Mouse (Mus musculus): Measurements from ENCODE around the gene Acyp2. TPM values are rescaled to one million over a fixed set of nuclear protein-coding genes. Genes with fewer than 3 reads are reported as not detected.

The Acyp2 gene
- polyA plus RNA-seq (2015; fragmentation: Nextera tagmentation; extraction: Ambion mirVana), result 26.3 and 29.1 TPM in 2 replicates

- under 1% methylated on average over 40 of the region's 40 CpGs for WGBS
- peak within 1 kb of the TSS; percentile 83 for H3K4me3 ChIP-seq
- H3K27ac ChIP-seq (replicated peaks), result peak within 1 kb of the TSS; percentile 93
- peak; percentile 97 for ATAC-seq (ENCODE audit: low FRiP score, low read depth)
- H3K9me3 ChIP-seq, result no peaks in the 10 kb centered on the region
- peaks cover 3% of the 10 kb centered on the region; the same call in 1 of the 2 replicates for H3K4me1 ChIP-seq (replicated peaks)
- H3K9ac ChIP-seq, result peak within 1 kb of the TSS; percentile 69
- peak within 1 kb of the TSS; percentile 77 for H3K4me2 ChIP-seq
- no peaks in the 10 kb centered on the region for H3K27me3 ChIP-seq
- no peaks in the 10 kb centered on the region for H3K36me3 ChIP-seq
Observed at GRCm38 (mm10) chr11:30649001-30649637, at the start of gene Acyp2. Gene Acyp2 (minus strand): TSS chr11:30649587.

- ATAC-seq (ENCODE audit: low FRiP score, low read depth), result no peak
- WGBS, result 82% methylated on average over 1 of the region's 1 CpGs
- no peaks in the 10 kb centered on the region for H3K9me3 ChIP-seq
- no peak overlapping the region for H3K27ac ChIP-seq (replicated peaks)
- H3K4me2 ChIP-seq, result no peak overlapping the region
- no peaks in the 10 kb centered on the region for H3K4me1 ChIP-seq (replicated peaks)
- no peak overlapping the region for H3K9ac ChIP-seq
- H3K27me3 ChIP-seq, result no peaks in the 10 kb centered on the region
- no peak overlapping the region for H3K4me3 ChIP-seq
- no peaks in the 10 kb centered on the region for H3K36me3 ChIP-seq
Observed at GRCm38 (mm10) chr11:30689421-30689820, 40.0 kb upstream of the Acyp2 start.

- Histone ChIP-seq H3K9me3 (no peaks in the 10 kb centered on the region), H3K4me2 (no peak overlapping the region), H3K27ac (replicated peaks) (no peak overlapping the region), H3K4me3 (no peak overlapping the region), H3K27me3 (no peaks in the 10 kb centered on the region), H3K4me1 (replicated peaks) (no peaks in the 10 kb centered on the region), H3K36me3 (no peaks in the 10 kb centered on the region), H3K9ac (no peak overlapping the region)
- 0 out of 2 replicates have a peak, but pooled peaks have one; percentile 34 for ATAC-seq (ENCODE audit: low FRiP score, low read depth)
- 91% methylated on average over 1 of the region's 1 CpGs for WGBS
Observed at GRCm38 (mm10) chr11:30676086-30676485, 26.7 kb upstream of the Acyp2 start.

GRCm38 (mm10) chr11:30672719-30673118 lies 23.3 kb upstream of the Acyp2 start:
- no peak; the same call in 1 of the 2 replicates for ATAC-seq (ENCODE audit: low FRiP score, low read depth)
- WGBS, result 68% methylated on average over 1 of the region's 1 CpGs

GRCm38 (mm10) chr11:30663001-30663400 lies 13.6 kb upstream of the Acyp2 start:
- no peak overlapping the region for H3K27ac ChIP-seq (replicated peaks)
- H3K36me3 ChIP-seq, result no peaks in the 10 kb centered on the region
- no peak overlapping the region for H3K4me2 ChIP-seq
- 95% methylated on average over 3 of the region's 3 CpGs for WGBS
- no peaks in the 10 kb centered on the region for H3K4me1 ChIP-seq (replicated peaks)
- H3K9me3 ChIP-seq, result no peaks in the 10 kb centered on the region
- H3K27me3 ChIP-seq, result no peaks in the 10 kb centered on the region
- H3K9ac ChIP-seq, result no peak overlapping the region
- ATAC-seq (ENCODE audit: low FRiP score, low read depth), result no peak
- no peak overlapping the region for H3K4me3 ChIP-seq

More at GRCm38 (mm10) chr11:30672719-30673118, 23.3 kb upstream of the Acyp2 start:
- H3K9me3 ChIP-seq, result no peaks in the 10 kb centered on the region
- no peak overlapping the region for H3K4me2 ChIP-seq
- no peaks in the 10 kb centered on the region for H3K36me3 ChIP-seq
- no peak overlapping the region for H3K9ac ChIP-seq
- H3K4me1 ChIP-seq (replicated peaks), result no peaks in the 10 kb centered on the region
- no peaks in the 10 kb centered on the region for H3K27me3 ChIP-seq
- H3K27ac ChIP-seq (replicated peaks), result no peak overlapping the region
- H3K4me3 ChIP-seq, result no peak overlapping the region

- no peaks in the 10 kb centered on the region for H3K36me3 ChIP-seq
- H3K4me2 ChIP-seq, result no peak overlapping the region
- H3K4me3 ChIP-seq, result no peak overlapping the region
- no peak overlapping the region for H3K9ac ChIP-seq
- H3K27ac ChIP-seq (replicated peaks), result no peak overlapping the region
- no peaks in the 10 kb centered on the region for H3K9me3 ChIP-seq
- 78% methylated on average over 2 of the region's 2 CpGs for WGBS
- no peaks in the 10 kb centered on the region for H3K27me3 ChIP-seq
- H3K4me1 ChIP-seq (replicated peaks), result no peaks in the 10 kb centered on the region
- ATAC-seq (ENCODE audit: low FRiP score, low read depth), result no peak
Observed at GRCm38 (mm10) chr11:30662591-30662990, 13.2 kb upstream of the Acyp2 start.

- ATAC-seq (ENCODE audit: low FRiP score, low read depth), result peak; percentile 87
- 31% methylated on average over 2 of the region's 2 CpGs for WGBS
- H3K36me3 ChIP-seq, result no peaks in the 10 kb centered on the region
Observed at GRCm38 (mm10) chr11:30657069-30657468, 7.7 kb upstream of the Acyp2 start.

GRCm38 (mm10) chr11:30656060-30656459 lies 6.7 kb upstream of the Acyp2 start:
- H3K9ac ChIP-seq, result no peak overlapping the region
- WGBS, result 96% methylated on average over 4 of the region's 4 CpGs
- H3K9me3 ChIP-seq, result no peaks in the 10 kb centered on the region
- ATAC-seq (ENCODE audit: low FRiP score, low read depth), result no peak
- no peaks in the 10 kb centered on the region for H3K36me3 ChIP-seq
- no peak overlapping the region for H3K4me2 ChIP-seq
- no peak overlapping the region for H3K4me3 ChIP-seq
- no peaks in the 10 kb centered on the region for H3K4me1 ChIP-seq (replicated peaks)
- no peaks in the 10 kb centered on the region for H3K27me3 ChIP-seq
- no peak overlapping the region for H3K27ac ChIP-seq (replicated peaks)

More at GRCm38 (mm10) chr11:30657069-30657468, 7.7 kb upstream of the Acyp2 start:
- H3K4me3 ChIP-seq, result no peak overlapping the region
- H3K27ac ChIP-seq (replicated peaks), result no peak overlapping the region
- no peak overlapping the region for H3K4me2 ChIP-seq
- no peaks in the 10 kb centered on the region for H3K4me1 ChIP-seq (replicated peaks)
- no peaks in the 10 kb centered on the region for H3K9me3 ChIP-seq
- H3K9ac ChIP-seq, result no peak overlapping the region
- H3K27me3 ChIP-seq, result no peaks in the 10 kb centered on the region

GRCm38 (mm10) chr11:30650416-30650815 lies 1.0 kb upstream of the Acyp2 start:
- no peaks in the 10 kb centered on the region for H3K9me3 ChIP-seq
- H3K9ac ChIP-seq, result no peak overlapping the region
- no peak overlapping the region for H3K4me2 ChIP-seq
- no peak overlapping the region for H3K4me3 ChIP-seq
- no peaks in the 10 kb centered on the region for H3K36me3 ChIP-seq
- no peaks in the 10 kb centered on the region for H3K27me3 ChIP-seq
- WGBS, result 69% methylated on average over 1 of the region's 1 CpGs
- H3K4me1 ChIP-seq (replicated peaks), result peaks cover 3% of the 10 kb centered on the region; the same call in 1 of the 2 replicates
- no peak for ATAC-seq (ENCODE audit: low FRiP score, low read depth)
- H3K27ac ChIP-seq (replicated peaks), result no peak overlapping the region

GRCm38 (mm10) chr11:30635674-30636073 lies 13.7 kb downstream of the Acyp2 start:
- Histone ChIP-seq H3K4me3 (no peak overlapping the region), H3K9ac (no peak overlapping the region), H3K4me2 (no peak overlapping the region), H3K27ac (replicated peaks) (no peak overlapping the region), H3K27me3 (no peaks in the 10 kb centered on the region), H3K9me3 (no peaks in the 10 kb centered on the region), H3K4me1 (replicated peaks) (no peaks in the 10 kb centered on the region), H3K36me3 (no peaks in the 10 kb centered on the region)
- no peak for ATAC-seq (ENCODE audit: low FRiP score, low read depth)
- WGBS, result 93% methylated on average over 1 of the region's 1 CpGs

- no peak for ATAC-seq (ENCODE audit: low FRiP score, low read depth)
- H3K4me1 ChIP-seq (replicated peaks), result no peaks in the 10 kb centered on the region
- WGBS, result 80% methylated on average over 6 of the region's 6 CpGs
- no peaks in the 10 kb centered on the region for H3K27me3 ChIP-seq
- no peak overlapping the region for H3K9ac ChIP-seq
- no peak overlapping the region for H3K27ac ChIP-seq (replicated peaks)
- no peaks in the 10 kb centered on the region for H3K9me3 ChIP-seq
- H3K4me3 ChIP-seq, result no peak overlapping the region
- no peak overlapping the region for H3K4me2 ChIP-seq
- peaks cover 5% of the 10 kb centered on the region for H3K36me3 ChIP-seq
Observed at GRCm38 (mm10) chr11:30630514-30630913, 18.9 kb downstream of the Acyp2 start.

GRCm38 (mm10) chr11:30623218-30623617 lies 26.2 kb downstream of the Acyp2 start:
- no peak for ATAC-seq (ENCODE audit: low FRiP score, low read depth)
- H3K4me1 ChIP-seq (replicated peaks), result no peaks in the 10 kb centered on the region
- WGBS, result 85% methylated on average over 2 of the region's 2 CpGs
- H3K4me3 ChIP-seq, result no peak overlapping the region
- H3K27me3 ChIP-seq, result no peaks in the 10 kb centered on the region
- H3K4me2 ChIP-seq, result no peak overlapping the region
- H3K36me3 ChIP-seq, result peaks cover 5% of the 10 kb centered on the region
- H3K9ac ChIP-seq, result no peak overlapping the region
- H3K27ac ChIP-seq (replicated peaks), result no peak overlapping the region
- H3K9me3 ChIP-seq, result no peaks in the 10 kb centered on the region
